Mouse (Mus musculus): ENCODE measurements at regions not wholly inside any gene's neighbourhood (a gene's known extent, or its start where the extent isn't known, plus 50 kb on each side); places are given as distances from the start of the nearest gene placed in this dataset.
A peak's percentile ranks its signal among the peaks of the same experiment; 100 is the strongest.

DNA sequence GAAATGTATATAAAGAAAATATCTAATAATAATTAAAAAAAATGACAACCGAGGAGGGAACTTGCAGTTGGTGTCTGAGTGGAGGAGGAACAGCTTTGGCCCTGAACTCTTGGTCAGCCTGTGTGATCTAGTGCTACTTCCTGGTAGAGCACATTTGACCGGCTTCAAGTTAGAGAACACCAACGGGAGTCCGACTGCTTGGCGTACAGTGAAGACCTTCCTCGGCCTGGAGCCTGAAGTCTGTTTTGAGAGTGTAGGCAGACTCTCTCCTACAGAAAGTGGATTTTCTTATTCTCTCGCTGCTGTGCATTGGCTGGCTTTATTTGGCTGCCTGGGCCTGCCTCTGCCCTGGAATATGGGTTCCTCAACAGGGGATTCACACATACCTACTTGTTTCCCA, 81.2 kb upstream of the Adcy1 start:
- Histone ChIP-seq H3K9ac (replicated peaks; ENCODE audit: low read depth, low read length) (no peak overlapping the region), H3K27me3 (replicated peaks; ENCODE audit: control insufficient read depth, insufficient read depth, low read length) (no peaks in the 10 kb centered on the region), H3K27ac (ENCODE audit: low read length) (no peak overlapping the region), H3K4me2 (ENCODE audit: low read length) (no peak overlapping the region), H3K4me1 (replicated peaks; ENCODE audit: control insufficient read depth, insufficient read depth, low read length) (no peaks in the 10 kb centered on the region), H3K36me3 (ENCODE audit: control insufficient read depth, insufficient read depth) (no peaks in the 10 kb centered on the region), H3K4me3 (replicated peaks; ENCODE audit: low read length) (no peak overlapping the region), H3K9me3 (ENCODE audit: control insufficient read depth, low read length) (no peaks in the 10 kb centered on the region)
- 89% methylated on average over 7 of the region's 7 CpGs for WGBS
- ATAC-seq, result no peak

DNA sequence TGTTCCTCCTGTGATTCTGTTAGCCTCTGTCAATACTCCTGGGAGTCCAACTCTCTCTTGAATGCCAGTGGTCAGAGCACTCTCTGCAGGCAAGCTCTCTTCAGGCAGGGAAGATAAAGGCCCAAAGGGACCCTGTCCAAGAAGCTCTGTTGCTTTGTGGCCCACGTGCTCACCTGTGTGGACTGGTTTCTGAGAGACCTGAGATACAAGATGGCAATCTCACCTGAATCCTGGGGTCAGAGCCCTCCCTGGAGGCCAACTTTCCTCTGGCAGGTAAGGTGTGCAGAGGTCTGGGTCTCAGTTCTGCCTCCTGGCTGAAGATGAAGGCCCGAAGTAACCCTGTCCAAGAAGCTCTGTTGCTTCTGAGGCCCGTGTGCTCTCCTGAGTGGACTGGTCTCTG, 83.6 kb upstream of the Adcy1 start:
- Histone ChIP-seq H3K27me3 (replicated peaks; ENCODE audit: control insufficient read depth, insufficient read depth, low read length) (no peaks in the 10 kb centered on the region), H3K4me2 (ENCODE audit: low read length) (no peak overlapping the region), H3K9me3 (ENCODE audit: control insufficient read depth, low read length) (no peaks in the 10 kb centered on the region), H3K36me3 (ENCODE audit: control insufficient read depth, insufficient read depth) (no peaks in the 10 kb centered on the region), H3K27ac (ENCODE audit: low read length) (no peak overlapping the region), H3K4me3 (replicated peaks; ENCODE audit: low read length) (no peak overlapping the region), H3K4me1 (replicated peaks; ENCODE audit: control insufficient read depth, insufficient read depth, low read length) (no peaks in the 10 kb centered on the region), H3K9ac (replicated peaks; ENCODE audit: low read depth, low read length) (no peak overlapping the region)
- WGBS, result 88% methylated on average over 3 of the region's 3 CpGs
- ATAC-seq, result no peak

DNA sequence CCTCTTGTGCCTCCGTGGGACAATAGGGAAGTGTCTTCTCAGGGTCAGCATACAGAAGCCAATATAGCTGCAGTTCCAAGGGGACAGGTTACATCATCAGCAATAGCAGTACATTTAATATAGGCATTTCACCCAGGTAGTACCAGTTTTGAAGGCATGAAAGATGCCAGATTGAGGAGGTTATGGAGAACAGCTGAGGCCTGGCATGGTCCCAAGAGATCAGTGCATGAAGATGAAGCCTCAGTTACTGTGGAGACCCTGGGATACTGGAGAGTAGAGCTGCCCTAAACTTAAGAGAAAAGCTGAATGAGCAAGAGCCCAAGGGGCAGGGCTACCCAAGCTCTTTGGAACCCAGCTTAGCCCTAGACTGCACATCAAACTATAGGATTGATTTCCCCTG, 94.1 kb upstream of the Adcy1 start:
- Histone ChIP-seq H3K4me3 (replicated peaks; ENCODE audit: low read length) (no peak overlapping the region), H3K27me3 (replicated peaks; ENCODE audit: control insufficient read depth, insufficient read depth, low read length) (no peaks in the 10 kb centered on the region), H3K36me3 (ENCODE audit: control insufficient read depth, insufficient read depth) (no peaks in the 10 kb centered on the region), H3K27ac (ENCODE audit: low read length) (no peak overlapping the region), H3K9ac (replicated peaks; ENCODE audit: low read depth, low read length) (no peak overlapping the region), H3K4me2 (ENCODE audit: low read length) (no peak overlapping the region), H3K4me1 (replicated peaks; ENCODE audit: control insufficient read depth, insufficient read depth, low read length) (no peaks in the 10 kb centered on the region), H3K9me3 (ENCODE audit: control insufficient read depth, low read length) (no peaks in the 10 kb centered on the region)
- 81% methylated on average over 1 of the region's 1 CpGs for WGBS
- ATAC-seq, result no peak

- Histone ChIP-seq H3K9me3 (ENCODE audit: control insufficient read depth, low read length) (no peaks in the 10 kb centered on the region), H3K36me3 (ENCODE audit: control insufficient read depth, insufficient read depth) (no peaks in the 10 kb centered on the region), H3K9ac (replicated peaks; ENCODE audit: low read depth, low read length) (no peak overlapping the region), H3K4me2 (ENCODE audit: low read length) (no peak overlapping the region), H3K4me3 (replicated peaks; ENCODE audit: low read length) (no peak overlapping the region), H3K4me1 (replicated peaks; ENCODE audit: control insufficient read depth, insufficient read depth, low read length) (no peaks in the 10 kb centered on the region), H3K27ac (ENCODE audit: low read length) (no peak overlapping the region), H3K27me3 (replicated peaks; ENCODE audit: control insufficient read depth, insufficient read depth, low read length) (no peaks in the 10 kb centered on the region)
- ATAC-seq, result peak; percentile 55
- WGBS, result 70% methylated on average over 5 of the region's 5 CpGs
Observed at GRCm38 (mm10) chr11:6966968-6967367, 96.3 kb upstream of the Adcy1 start.

- 27% methylated on average over 2 of the region's 2 CpGs for WGBS
- Histone ChIP-seq H3K4me1 (replicated peaks; ENCODE audit: control insufficient read depth, insufficient read depth, low read length) (no peaks in the 10 kb centered on the region), H3K27ac (ENCODE audit: low read length) (no peak overlapping the region), H3K36me3 (ENCODE audit: control insufficient read depth, insufficient read depth) (no peaks in the 10 kb centered on the region), H3K4me3 (replicated peaks; ENCODE audit: low read length) (no peak overlapping the region), H3K9ac (replicated peaks; ENCODE audit: low read depth, low read length) (no peak overlapping the region), H3K9me3 (ENCODE audit: control insufficient read depth, low read length) (no peaks in the 10 kb centered on the region), H3K4me2 (ENCODE audit: low read length) (no peak overlapping the region), H3K27me3 (replicated peaks; ENCODE audit: control insufficient read depth, insufficient read depth, low read length) (no peaks in the 10 kb centered on the region)
- ATAC-seq, result no peak
Observed at GRCm38 (mm10) chr11:6964524-6964923, 98.8 kb upstream of the Adcy1 start.

DNA sequence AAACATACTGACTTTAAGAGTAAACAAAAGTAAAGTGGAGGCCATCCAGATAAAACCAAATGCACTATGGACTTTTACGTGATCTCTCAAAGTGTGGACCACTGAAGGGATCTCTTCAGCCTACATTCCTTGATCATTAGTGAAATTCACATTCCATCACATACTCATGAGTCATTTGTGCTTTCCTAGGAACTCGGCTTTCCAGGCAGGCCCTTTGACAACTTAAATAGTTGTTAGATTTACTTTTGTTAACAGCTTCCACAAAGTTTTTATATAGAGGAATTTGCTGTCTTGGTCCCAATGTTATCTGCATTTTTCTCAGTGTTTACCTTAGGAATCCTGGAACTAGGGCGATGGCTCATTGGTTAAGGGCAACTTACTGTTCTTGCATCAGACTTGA, 99.7 kb upstream of the Adcy1 start:
- Histone ChIP-seq H3K9me3 (ENCODE audit: control insufficient read depth, low read length) (no peaks in the 10 kb centered on the region), H3K4me1 (replicated peaks; ENCODE audit: control insufficient read depth, insufficient read depth, low read length) (no peaks in the 10 kb centered on the region), H3K36me3 (ENCODE audit: control insufficient read depth, insufficient read depth) (no peaks in the 10 kb centered on the region), H3K4me2 (ENCODE audit: low read length) (no peak overlapping the region), H3K27ac (ENCODE audit: low read length) (no peak overlapping the region), H3K4me3 (replicated peaks; ENCODE audit: low read length) (no peak overlapping the region), H3K9ac (replicated peaks; ENCODE audit: low read depth, low read length) (no peak overlapping the region), H3K27me3 (replicated peaks; ENCODE audit: control insufficient read depth, insufficient read depth, low read length) (no peaks in the 10 kb centered on the region)
- WGBS, result 84% methylated on average over 3 of the region's 3 CpGs
- ATAC-seq, result no peak

DNA sequence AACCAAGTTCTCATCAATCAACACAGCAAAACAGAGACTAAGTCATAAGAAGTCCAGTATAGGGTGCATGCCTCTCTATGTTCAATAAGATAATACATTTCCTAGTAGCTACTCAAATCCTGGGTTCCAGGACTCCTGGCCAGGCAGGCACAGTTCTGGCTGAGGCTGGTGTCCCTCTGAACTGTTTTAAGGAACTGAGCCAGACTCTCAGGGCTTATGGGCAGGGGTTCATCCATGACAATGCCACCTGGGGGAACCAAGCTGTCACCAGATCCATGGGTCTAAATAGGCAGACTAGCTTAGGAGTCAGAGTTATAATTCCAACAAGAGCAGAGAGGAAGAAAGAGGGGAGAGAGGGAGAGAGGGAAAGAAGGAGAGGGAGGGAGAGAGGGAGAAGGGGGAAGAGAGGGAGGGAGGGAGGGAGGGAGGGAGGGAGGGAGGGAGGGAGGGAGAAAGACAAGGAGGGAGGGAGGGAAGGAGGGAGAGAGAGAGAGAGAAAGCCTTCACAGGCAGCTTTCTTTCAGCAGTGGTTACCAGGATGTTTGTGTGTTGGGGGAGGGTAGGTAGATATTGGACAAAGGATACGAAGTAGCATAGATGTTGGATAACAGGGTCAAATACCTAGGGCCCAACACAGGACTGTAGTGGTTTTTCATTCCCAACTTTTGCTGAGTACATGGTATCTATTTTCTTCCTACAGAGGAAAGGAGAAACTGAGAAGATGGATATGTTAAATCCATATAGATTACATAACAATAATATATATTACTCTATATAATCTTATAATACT, 100.3 kb upstream of the Adcy1 start:
- Histone ChIP-seq H3K9ac (replicated peaks; ENCODE audit: low read depth, low read length) (no peak overlapping the region), H3K36me3 (ENCODE audit: control insufficient read depth, insufficient read depth) (no peaks in the 10 kb centered on the region), H3K4me3 (replicated peaks; ENCODE audit: low read length) (no peak overlapping the region), H3K27me3 (replicated peaks; ENCODE audit: control insufficient read depth, insufficient read depth, low read length) (no peaks in the 10 kb centered on the region), H3K9me3 (ENCODE audit: control insufficient read depth, low read length) (no peaks in the 10 kb centered on the region), H3K4me1 (replicated peaks; ENCODE audit: control insufficient read depth, insufficient read depth, low read length) (no peaks in the 10 kb centered on the region), H3K4me2 (ENCODE audit: low read length) (no peak overlapping the region), H3K27ac (ENCODE audit: low read length) (no peak overlapping the region)
- 75% methylated on average over 1 of the region's 1 CpGs for WGBS
- no peak for ATAC-seq

DNA sequence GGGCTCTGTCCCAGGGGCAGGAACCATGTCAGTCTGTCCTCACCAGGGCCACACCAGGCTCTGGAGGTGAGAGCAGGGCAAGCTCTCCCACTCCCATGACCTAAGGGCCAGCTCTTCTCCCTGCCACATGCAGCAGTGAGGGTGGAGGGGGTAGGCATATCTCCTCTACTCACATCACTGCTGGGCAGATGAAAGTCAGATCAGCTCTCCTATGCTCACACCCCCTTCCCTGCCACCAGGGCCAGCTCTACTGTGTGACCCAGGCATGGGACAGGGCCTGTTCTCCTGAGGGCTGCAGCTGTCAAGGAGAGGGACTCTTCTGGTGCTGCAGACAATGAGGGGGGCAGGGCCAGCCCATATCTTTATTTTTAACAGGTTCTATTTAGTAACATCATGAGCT, 101.0 kb upstream of the Adcy1 start:
- Histone ChIP-seq H3K9me3 (ENCODE audit: control insufficient read depth, low read length) (no peaks in the 10 kb centered on the region), H3K4me1 (replicated peaks; ENCODE audit: control insufficient read depth, insufficient read depth, low read length) (no peaks in the 10 kb centered on the region), H3K4me3 (replicated peaks; ENCODE audit: low read length) (no peak overlapping the region), H3K9ac (replicated peaks; ENCODE audit: low read depth, low read length) (no peak overlapping the region), H3K4me2 (ENCODE audit: low read length) (no peak overlapping the region), H3K36me3 (ENCODE audit: control insufficient read depth, insufficient read depth) (no peaks in the 10 kb centered on the region), H3K27ac (ENCODE audit: low read length) (no peak overlapping the region), H3K27me3 (replicated peaks; ENCODE audit: control insufficient read depth, insufficient read depth, low read length) (no peaks in the 10 kb centered on the region)
- ATAC-seq, result no peak

- H3K36me3 ChIP-seq (ENCODE audit: control insufficient read depth, insufficient read depth), result no peaks in the 10 kb centered on the region
- no peak overlapping the region for H3K4me3 ChIP-seq (replicated peaks; ENCODE audit: low read length)
- H3K4me1 ChIP-seq (replicated peaks; ENCODE audit: control insufficient read depth, insufficient read depth, low read length), result no peaks in the 10 kb centered on the region
- no peak overlapping the region for H3K27ac ChIP-seq (ENCODE audit: low read length)
- H3K9ac ChIP-seq (replicated peaks; ENCODE audit: low read depth, low read length), result no peak overlapping the region
- no peak overlapping the region for H3K4me2 ChIP-seq (ENCODE audit: low read length)
- 60% methylated on average over 1 of the region's 1 CpGs for WGBS
- H3K9me3 ChIP-seq (ENCODE audit: control insufficient read depth, low read length), result no peaks in the 10 kb centered on the region
- H3K27me3 ChIP-seq (replicated peaks; ENCODE audit: control insufficient read depth, insufficient read depth, low read length), result no peaks in the 10 kb centered on the region
- ATAC-seq, result no peak
Observed at GRCm38 (mm10) chr11:6952787-6953186, 110.5 kb upstream of the Adcy1 start.

GRCm38 (mm10) chr11:6951361-6951760, 111.9 kb upstream of the Adcy1 start:
- no peaks in the 10 kb centered on the region for H3K36me3 ChIP-seq (ENCODE audit: control insufficient read depth, insufficient read depth)
- no peak overlapping the region for H3K4me2 ChIP-seq (ENCODE audit: low read length)
- no peak overlapping the region for H3K4me3 ChIP-seq (replicated peaks; ENCODE audit: low read length)
- no peak for ATAC-seq
- no peaks in the 10 kb centered on the region for H3K4me1 ChIP-seq (replicated peaks; ENCODE audit: control insufficient read depth, insufficient read depth, low read length)
- no peak overlapping the region for H3K9ac ChIP-seq (replicated peaks; ENCODE audit: low read depth, low read length)
- no peaks in the 10 kb centered on the region for H3K9me3 ChIP-seq (ENCODE audit: control insufficient read depth, low read length)
- H3K27me3 ChIP-seq (replicated peaks; ENCODE audit: control insufficient read depth, insufficient read depth, low read length), result no peaks in the 10 kb centered on the region
- H3K27ac ChIP-seq (ENCODE audit: low read length), result no peak overlapping the region
